Mouse (Mus musculus) gonadal fat pad, adult 2 months (tissue): ENCODE results near the gene Ugt1a6b. TPM values are rescaled to one million over a fixed set of nuclear protein-coding genes. Genes with fewer than 3 reads are reported as not detected.
A peak's percentile ranks its signal among the peaks of the same experiment; 100 is the strongest.
"Not testable (repeated sequence)": the region's sequence is repeated elsewhere in the genome, so short reads cannot be mapped to it uniquely, and the experiment has no call there.

Source experiments
- DNase-seq: peaks from one replicate; pipeline ENCODE4 v3.0.0-alpha.2; 2012; ENCODE audit warnings: low read depth
- polyA plus RNA-seq: library from polyadenylated mRNA; depleted of rRNA; stranded (reverse); fragments of >200 nt; gene quantifications from 2 replicates; pipeline ENCODE4 v1.2.3, GENCODE M21; 2012; rRNA removed

Gene Ugt1a6b
- 10.2 and 62.3 TPM in 2 replicates for polyA plus RNA-seq

DNA sequence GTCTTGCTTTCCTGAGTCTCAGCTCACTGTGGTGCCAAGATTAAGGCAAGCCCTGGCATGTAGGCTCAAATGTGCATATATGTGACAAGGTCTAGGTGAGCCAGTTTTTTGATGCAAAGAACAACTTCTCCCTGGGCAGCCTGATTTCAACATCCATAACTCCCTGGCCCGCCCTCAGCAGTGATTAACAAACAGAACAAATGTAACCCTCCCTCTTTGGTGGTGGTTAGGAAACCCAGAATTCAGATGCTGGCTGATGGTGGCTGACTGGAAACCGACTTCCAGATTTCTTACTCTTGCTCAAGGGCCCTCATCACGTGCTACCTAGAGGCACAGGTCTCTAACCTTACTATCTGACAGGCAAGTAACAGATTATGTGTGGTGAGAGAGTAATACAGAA is at the start of gene Ugt1a6b:
Gene Ugt1a6b (plus strand): TSS at position 234 of the 400 bp plus-strand sequence.
- DNase-seq, result peak; percentile 79

DNA sequence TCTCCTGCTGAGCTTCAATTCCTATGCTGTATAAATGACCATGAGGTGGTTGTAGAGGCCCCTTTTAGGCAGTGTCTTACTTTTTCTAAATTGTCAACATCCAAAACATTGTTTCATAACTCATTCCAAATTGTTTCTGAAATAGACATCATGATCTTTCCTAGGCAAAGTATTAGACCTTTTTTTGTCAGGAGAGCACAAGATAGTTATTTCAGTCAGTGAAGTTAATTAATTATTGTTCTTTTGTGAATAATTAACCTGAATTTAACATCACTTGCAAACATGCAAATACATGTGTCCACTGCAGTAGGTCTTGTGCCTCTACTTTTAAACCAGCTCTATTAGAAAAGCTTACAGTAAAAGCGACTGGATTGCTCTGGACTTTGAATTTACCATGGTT is 48.0 kb upstream of the Ugt1a6b start, which contains the start of gene Ugt1a10:
Gene Ugt1a10 (plus strand): TSS at position 301 of the 400 bp plus-strand sequence.
- no peak for DNase-seq

DNA sequence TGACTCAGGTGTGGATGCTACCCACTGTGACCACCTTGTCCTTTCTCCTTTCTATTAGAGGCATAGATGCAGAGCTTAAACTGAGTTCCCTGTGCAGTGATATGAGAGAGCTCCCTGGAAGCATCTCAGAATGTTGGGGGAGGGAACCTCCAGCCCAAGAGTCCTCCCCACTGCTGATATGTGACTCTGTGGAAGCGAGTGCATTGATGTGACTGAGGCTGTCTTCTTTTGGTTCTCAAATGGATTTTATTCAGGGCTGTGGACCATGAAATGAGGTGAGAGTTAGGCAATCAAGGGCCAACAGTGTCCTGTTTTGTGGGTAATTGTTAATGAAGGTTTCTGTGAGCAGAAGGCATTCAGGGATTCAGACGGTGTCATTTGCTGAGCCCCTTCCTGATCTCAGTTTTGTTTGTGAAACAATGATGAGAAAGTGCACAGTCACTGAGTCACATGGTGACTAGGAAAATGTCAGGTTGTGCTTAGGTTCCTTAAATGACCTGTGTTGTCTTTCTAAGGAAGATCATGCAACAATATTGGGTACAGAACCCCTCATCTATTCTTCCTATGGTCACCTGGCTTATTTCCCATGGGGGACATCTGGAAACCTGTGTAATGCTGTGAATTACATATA is 36.5 kb upstream of the Ugt1a6b start:
- not testable (repeated sequence) for DNase-seq

DNA sequence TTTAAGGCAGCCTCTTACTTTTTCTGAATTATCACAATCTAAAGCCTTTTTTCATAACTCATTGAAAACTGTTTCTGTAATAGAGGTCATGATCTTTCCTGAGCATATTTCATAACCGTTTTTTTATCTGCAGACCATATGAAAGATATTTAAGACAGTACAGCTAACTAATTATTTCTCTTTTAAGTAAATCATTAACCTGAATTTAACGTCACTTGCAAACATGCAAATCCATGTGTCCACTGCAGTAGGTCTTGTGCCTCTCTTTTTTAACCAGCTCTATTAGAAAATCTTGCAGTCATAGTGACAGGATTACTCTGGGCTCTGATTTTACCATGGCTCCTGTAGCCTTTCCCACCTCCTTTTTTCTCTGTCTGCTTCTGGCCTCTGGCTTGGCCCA is 32.6 kb upstream of the Ugt1a6b start, which contains the start of gene Ugt1a9:
Gene Ugt1a9 (plus strand): TSS at position 306 of the 400 bp plus-strand sequence.
- DNase-seq, result no peak

DNA sequence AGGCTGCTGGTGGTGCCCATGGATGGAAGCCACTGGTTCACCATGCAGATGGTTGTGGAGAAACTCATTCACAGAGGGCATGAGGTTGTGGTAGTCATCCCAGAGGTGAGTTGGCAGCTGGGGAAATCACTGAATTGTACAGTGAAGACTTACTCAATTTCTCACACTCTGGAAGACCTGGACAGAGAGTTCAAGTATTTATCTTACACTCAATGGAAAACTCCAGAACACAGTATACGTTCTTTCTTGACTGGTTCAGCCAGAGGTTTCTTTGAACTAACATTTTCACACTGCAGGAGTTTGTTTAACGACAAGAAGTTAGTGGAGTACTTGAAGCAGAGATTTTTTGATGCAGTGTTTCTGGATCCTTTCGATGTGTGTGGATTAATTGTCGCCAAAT is 32.1 kb upstream of the Ugt1a6b start:
- no peak for DNase-seq

DNA sequence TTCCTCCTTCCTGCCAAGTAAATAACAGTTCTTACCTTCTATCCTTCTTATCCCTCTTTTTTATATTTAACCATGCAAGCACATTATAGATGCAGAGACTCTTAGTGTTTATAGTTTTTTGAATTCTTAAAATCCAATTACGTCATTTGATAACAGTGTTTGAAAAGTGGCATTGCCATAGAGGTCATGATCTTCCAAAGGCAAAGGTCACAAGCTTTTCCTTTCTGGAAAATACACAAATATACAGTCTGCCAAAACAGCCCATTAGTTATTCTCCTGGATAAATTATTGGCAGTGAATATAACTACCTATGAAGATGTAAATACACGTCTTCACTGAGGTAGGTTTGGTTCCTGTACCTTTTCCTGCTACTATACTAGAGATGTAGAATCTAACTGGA is 28.6 kb upstream of the Ugt1a6b start:
- DNase-seq, result no peak

DNA sequence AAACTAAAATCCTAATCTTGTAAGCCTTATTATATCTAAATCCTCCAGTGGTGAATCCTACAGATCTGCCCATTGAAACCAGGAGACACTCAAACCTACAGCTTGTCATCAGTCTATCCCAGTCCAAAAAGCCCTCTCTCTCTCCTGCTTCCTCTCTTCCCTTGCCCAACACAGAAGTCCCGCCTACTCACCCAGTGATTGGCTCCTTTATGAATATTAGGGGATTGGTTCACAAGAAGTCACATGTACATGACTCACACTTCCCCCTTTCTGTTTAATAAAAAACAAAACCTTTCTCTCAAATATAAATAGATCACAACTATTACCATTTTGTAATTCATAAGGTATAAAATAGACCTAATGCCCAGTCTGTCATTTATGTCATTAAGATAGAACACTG is 25.9 kb upstream of the Ugt1a6b start:
- DNase-seq, result no peak

DNA sequence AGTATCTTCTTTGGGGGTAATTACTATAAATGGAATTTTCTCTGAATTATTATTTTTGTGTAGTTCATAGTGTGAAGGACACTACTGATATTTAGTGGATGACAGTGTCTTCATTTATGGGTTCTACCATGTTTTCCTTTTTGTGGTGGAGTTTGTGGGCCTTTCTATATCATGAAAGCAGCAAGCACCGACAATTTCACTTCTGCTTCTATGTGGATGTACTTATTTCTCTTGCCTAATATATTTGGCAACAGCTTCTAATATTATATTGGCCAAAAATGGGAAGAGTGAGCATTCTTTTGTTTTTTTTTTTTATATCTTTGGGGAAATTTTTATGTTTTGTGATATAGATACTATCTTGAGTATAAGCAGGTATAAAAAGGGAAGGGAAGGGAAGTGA is 21.4 kb upstream of the Ugt1a6b start:
- DNase-seq, result no peak

DNA sequence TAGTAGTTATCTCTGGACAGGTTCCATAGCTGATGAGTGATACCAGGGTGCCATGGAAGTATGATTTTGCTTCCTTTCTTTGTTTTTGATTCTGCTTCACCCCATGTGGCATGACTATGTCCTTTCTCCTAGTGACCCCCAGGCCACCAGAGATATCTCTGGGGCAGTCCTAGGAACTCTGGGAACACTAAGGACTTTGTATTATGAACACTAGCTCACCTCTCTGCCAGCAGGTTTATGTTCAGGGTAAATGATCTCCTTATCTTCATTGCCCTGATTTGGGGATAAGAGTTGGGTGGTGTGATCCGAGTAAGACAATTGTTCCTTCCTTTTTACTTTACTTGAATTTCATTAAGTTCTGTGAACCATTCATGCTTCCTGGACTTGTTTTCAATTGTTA is 16.9 kb upstream of the Ugt1a6b start:
- DNase-seq, result no peak

DNA sequence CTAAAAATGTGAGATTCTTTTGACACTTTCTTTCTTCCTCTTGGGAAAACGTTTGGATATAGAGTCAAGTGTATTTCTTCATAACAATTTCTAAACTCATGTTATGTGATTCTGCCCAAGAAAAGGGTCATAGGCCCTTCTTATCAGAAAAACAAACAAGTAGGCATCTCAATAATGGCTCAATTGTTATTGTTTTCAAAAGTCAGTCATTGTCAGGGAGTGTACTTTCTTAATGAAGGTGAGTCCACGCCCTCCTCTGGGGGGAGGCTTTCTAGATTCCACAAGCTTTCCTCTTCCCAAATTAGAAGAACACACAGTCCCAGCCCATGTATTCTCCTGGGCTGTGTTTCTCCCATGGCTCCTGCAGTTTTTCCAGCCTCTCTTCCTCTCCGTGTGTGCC is 15.5 kb upstream of the Ugt1a6b start, which contains the start of gene Ugt1a8:
Gene Ugt1a8 (plus strand): TSS at position 301 of the 400 bp plus-strand sequence.
- no peak for DNase-seq

DNA sequence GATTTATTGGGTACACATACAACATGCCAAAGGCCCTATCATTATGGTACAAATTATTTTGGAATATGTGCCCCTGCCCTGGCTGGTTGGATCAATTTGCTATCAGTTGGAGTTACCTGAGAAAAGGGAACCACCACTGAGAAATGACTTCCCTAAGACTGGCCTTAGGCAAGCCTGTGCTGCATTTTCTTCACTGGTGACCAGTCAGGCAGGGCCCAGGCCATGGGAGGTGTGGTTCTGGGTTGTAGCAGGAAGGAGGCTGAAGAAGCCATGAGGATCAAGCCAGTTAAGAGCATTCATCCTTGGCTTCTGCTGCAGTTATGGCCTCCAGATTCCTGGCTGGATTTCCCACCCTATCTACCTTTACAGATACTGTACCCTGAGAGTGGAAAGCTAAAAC is 10.7 kb upstream of the Ugt1a6b start:
- DNase-seq, result no peak

DNA sequence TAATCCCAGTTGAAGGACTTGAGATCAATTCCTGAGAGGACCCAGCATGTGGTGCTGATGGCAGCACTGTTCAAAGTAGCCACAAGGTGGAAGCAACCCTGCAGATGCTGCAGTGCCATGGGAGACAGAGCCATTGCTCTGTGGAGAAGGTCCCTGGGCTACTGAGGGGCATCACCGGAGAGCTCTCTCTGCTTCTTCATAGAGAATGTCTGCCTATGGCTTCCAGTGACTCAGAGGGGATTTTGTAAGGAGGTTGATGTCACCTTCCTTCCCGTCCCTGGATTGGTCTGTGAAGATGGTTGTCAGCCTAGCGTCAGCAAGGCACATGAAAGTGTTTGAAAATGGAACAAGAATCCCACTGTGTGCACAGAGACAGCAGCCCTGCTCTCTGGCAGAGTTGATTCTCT is 8.8 kb upstream of the Ugt1a6b start:
- DNase-seq, result not testable (repeated sequence)

DNA sequence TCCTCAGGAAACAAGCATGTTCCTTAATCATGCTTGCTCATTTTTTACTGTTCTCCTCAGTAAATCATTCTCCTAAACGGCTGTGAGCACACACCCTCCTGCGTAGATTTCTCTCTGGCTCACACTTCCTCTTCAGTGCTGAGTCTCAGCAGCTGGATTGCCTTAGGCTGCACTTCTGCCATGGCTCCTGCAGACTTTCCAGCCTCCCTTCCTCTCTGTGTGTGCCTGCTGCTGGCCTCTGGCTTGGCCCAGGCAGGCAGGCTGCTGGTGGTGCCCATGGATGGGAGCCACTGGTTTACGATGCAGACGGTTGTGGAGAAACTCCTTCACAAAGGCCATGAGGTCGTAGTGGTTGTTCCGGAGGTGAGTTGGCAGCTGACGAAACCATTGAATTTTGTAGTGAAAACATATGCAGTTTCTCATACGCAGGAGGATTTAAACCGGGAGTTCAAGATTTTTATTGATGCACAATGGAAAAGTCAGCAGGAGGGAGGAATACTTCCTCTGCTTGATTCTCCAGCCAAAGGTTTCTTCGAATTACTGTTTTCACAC is 8.0 kb upstream of the Ugt1a6b start, which contains the start of gene Ugt1a7c:
Gene Ugt1a7c (plus strand): TSS at position 122 of the 552 bp plus-strand sequence.
- no peak for DNase-seq

DNA sequence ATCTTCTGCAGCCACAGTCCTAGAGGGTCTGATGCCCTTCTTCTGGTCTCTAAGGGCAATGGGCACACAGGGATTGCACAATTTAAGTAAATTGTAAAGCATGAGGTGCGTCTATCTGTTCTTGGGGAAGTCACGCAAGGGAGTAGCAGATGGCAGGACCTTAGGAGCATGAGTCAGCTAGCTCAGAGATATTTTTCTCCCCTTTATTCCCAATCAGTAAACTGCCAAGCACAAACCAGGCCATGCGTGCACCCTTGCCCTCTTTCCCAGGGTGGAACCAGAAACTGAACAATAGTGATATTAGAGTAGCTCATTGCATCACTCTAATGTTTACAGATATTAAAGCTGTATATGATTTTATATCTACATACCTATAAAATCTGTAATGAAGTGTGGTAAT is 4.5 kb upstream of the Ugt1a6b start:
- not testable (repeated sequence) for DNase-seq

DNA sequence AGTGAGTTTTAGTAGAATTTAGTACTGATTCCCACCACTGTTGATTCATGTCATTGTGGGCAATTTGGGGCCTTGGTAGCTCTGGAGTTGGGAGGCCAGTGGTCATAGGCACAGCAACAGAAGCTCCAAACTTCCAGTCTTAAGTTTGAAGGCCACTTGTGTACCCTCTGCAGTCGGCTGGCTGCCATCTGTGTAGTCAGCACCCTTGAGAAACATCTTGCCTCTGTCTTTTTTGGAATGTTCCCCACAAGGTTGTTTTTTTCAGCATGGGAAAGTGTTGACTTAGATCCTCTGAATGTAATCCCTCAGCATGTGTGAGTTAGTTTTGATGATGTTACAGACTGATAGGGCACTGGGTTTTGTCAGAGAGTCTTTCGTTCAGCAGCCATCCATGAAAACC is 3.4 kb upstream of the Ugt1a6b start:
- DNase-seq, result not testable (repeated sequence)

DNA sequence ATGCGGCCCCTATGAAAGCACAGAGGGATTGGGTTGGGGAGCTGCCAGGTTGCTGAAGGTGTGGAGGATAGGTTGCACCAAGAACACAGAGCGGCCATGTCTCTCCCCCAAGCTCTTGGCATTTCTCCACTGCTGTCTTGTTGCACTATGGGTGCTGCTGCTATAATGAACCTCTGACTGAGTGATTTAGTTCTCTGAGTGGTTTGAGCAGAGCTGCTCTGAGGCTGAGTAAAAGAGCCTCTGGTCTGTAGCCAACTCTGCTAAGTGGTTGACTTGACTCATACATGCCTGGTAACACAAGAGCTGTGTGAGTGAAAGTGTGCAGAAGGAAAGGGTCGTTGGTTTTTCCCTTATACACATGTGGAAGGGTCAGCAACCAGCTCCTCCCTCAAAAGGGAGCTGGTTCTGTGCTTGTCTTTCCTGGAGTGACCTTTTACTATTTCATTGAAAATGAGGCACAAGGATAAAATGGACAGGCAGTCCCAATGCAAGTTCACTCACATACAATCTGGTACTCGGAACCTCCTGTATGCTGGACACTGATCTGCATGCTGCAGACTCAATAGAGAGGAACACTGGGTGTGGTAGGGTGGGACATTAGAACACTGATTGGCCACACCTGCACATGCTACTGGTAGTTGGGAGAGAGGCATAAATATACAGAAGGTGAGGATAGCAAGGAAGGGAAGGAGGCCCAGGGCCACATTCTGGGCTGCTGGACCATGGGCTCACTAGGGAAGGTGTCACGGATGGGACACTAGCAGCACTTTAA is 831 bp downstream of the Ugt1a6b start:
- DNase-seq, result not testable (repeated sequence)

DNA sequence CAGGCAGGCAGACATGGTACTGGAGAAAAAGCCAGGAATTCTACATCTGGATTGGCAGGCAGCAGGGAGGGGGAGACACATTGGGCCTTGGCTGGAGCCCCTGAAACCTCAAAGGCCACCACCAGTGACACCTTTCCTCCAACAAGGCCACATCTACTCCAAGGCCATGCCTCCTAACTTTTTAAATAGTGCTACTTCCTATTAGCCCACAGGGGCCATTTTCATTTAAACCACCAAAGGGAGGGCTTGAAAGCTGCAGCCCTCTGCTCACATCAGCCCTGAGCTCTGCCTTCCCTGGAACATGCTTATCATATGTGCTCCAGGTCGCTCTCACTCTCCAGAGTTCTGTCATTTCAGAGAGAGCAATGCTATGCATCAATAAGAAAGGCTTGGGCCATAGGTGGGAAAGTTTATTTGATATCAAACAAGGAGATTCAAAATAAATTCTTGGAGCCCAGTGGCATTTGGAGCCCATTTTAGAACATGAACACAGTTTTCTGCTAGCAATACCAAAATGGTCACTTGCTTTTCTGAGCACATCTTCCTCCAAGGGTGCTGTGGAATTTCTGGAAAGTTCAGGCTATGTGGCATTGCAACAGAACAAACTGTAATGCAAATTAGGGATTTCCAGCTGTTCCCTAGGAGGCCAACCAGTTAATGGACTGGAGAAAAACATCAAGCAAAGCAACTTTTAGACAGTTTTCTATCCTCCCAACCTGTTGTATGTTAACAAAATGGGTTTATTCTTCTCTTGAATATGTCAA is 1.8 kb downstream of the Ugt1a6b start:
- DNase-seq, result no peak

DNA sequence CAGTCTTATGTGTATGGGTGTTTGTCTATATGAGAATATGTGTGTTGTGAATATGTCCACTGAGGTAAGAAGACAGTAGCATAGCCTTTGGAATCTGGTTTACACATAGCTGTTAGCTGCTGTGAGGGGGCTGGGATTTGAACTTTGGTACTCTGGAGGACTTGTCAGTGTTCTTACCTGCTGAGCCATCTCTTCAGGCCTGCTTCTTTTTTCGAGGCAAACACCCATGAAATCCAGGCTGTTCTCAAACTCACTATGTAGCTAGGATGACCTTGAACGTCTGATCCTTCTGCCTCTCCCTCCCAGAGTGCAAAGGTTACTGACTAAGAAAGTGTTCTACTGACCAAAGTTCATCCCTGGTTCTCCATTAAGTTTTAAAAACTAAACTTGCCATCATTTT is 2.6 kb downstream of the Ugt1a6b start:
- DNase-seq, result no peak

DNA sequence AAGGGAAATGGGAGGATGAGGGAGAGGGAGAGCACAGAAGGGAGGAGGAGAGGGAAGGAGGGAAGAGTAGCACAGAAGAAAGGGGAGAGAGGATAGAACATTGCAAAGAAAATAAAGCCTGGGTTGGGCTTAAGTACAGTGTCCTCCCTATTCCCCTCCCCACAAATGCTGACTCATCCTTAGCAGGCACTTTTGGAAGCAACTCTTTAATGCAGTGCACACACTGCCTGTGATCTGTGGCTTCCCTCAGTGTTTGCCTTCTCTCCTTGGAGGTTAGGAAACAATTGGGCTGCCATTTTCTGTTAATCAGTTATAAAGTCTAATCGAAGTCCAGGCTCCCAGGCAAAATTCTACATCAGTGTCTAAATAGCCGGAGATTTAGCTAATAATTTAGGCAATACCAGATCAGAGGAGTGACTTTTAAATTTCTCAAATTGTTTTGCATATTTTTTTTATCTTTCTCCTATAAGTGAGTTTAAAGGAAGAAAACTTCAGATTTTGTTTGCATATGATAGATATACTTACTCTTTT is 6.0 kb downstream of the Ugt1a6b start:
- not testable (repeated sequence) for DNase-seq

DNA sequence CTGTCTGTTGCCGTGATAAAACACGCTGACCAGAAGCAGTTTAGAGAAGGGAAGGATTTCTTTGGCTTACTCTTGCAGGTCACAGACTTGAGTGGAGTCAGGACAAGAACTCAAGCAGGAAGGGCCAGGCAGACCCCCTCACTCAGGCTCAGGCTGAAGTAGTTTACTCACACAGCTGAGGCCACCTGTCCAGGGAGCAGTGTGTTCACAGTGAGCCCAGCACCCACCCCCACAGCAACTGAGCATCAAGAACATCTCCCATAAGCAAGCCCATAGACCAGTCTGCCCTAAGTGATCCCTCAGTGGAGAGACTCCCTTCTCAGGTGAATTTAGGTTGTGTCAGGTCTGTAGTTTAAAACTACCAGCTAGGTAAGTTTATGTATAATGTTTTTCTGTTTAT is 6.6 kb downstream of the Ugt1a6b start:
- not testable (repeated sequence) for DNase-seq

DNA sequence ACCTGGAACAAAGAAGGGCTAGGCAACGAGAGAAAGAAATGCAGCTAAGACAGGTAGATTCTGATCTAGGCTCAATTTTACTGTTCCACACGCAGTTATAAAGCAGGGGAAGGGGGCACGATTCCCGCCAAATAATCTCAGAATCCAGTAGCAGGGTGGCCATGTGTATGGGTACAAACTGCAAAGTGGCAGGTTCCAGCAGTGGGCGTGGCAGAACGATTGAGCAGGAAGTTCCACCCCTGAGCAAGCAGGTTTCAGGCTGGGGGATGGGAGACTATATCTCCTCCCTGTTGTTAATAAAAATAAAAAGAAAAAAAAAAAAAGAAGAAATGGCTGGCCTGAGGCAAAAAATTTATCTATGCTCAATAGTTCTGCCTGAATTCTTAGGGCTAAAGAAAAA is 9.7 kb downstream of the Ugt1a6b start:
- not testable (repeated sequence) for DNase-seq

DNA sequence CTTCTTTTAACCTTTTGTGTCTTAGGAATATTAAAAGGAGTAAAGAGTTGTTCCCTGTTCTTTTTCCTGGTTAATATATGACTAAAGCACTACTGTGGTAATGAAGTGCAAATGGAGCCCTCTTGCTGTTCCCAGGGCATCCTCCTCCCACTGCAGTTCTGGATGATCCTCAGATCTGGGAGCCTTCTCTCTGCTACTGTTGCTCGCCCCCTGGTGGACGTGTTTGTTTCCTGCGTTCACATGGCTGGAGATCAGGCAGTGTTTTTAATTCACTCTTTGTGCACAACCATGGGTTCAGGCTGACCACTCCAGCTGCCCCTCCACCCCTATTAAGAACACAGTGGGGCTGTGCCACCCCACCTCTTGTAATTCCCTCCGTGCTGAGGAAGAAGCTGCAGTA is 17.5 kb downstream of the Ugt1a6b start:
- DNase-seq, result not testable (repeated sequence)
